Mouse (Mus musculus): ENCODE measurements around the gene Map3k21.

Map3k21 gene

GRCm38 (mm10) chr8:125910365-125911228 lies at the start of gene Map3k21:
TSS of gene Map3k21 (plus strand) at chr8:125910450.
- DNase-seq (ENCODE audit: low spot score), result no peak

DNA sequence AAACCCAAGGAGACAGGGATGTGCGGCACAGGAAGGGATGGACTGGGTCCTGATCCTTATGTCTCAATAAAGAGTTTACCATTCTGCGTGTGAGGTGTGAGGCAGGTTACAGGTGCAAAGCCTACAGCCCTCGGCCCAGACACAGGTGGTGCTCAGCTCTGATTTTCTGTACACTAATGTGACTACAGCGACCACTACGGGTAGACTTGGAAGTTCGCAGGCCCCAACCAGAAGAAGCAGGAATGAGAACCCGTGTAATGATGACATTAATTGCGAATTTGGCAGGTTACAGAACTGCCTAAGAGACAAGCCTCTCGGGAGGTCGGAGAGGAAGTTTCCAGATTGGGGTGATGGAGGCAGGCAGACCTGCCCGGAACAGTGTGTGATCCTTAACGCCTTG lies 44.1 kb upstream of the Map3k21 start:
- DNase-seq (ENCODE audit: low spot score), result no peak

DNA sequence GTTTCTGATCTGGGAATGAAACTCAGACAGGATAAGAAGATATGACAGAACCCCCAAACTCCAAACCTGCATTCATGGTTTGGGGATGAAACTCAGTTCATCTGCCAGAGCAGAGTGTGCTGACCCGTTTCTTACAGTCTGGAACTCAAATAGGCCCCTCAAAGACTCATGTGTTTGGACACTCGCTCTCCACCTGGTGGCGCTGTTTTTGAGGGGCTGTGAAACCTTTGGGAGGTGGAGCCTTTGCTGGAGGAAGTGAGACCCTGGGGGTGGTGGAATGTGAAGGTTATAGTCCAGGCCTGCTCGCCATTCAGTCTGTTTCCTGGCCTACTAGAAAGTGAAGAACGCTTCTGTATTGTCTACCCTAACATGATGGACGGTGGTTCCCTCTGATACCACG lies 41.7 kb upstream of the Map3k21 start:
- DNase-seq (ENCODE audit: low spot score), result no peak

DNA sequence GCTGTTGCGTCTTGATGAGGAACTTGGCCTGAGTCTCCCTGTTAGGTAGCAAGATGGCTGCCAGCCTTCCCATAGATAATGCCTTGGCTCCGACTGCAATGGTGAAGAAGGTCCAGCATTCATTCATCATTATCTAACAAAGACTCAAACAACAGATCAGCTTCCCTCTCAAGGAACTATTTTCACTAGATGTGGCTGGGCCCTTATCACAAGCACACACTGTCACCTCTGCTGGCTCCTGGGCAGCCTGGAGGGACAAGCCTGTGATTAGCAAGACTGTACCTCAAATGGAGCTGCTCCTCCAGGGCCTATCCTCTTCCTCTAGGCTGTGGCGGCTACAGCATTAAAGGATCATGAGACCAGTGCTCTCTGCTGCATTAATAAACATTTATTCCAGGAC lies 40.5 kb upstream of the Map3k21 start:
- peak; percentile 10 for DNase-seq (ENCODE audit: low spot score)

- no peak for DNase-seq (ENCODE audit: low spot score)
Observed at GRCm38 (mm10) chr8:125870179-125870702, 40.0 kb upstream of the Map3k21 start.

DNA sequence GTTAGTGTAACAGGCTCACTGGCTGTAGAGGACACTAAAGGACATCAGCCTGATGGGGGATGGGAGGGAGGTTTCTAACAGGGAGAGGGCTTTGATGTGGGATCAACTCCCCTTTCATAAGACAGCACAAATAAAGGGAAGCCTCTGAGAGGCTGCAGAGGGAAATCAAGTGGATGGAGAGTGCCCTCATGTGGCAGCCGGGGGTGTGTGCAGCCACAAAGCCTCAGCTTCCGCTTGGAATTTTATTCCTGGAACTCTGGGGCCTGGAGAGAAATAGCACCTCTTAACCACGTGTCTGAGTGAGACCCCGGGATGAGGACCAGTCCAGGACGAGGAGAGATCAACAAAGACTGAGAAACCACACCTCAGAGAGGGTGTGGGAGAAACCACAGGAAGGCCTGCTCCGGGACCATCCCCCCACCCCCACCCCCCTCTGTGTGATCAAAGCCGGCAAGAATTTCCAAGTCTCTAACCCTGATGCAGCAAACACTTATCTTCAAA lies 39.4 kb upstream of the Map3k21 start:
- DNase-seq (ENCODE audit: low spot score), result peak; percentile 17

- DNase-seq (ENCODE audit: low spot score), result no peak
Observed at GRCm38 (mm10) chr8:125872501-125873249, 37.6 kb upstream of the Map3k21 start.

- no peak for DNase-seq (ENCODE audit: low spot score)
Observed at GRCm38 (mm10) chr8:125873250-125873534, 37.1 kb upstream of the Map3k21 start.

GRCm38 (mm10) chr8:125880447-125880846 lies 29.8 kb upstream of the Map3k21 start:
- DNase-seq (ENCODE audit: low spot score), result no peak

DNA sequence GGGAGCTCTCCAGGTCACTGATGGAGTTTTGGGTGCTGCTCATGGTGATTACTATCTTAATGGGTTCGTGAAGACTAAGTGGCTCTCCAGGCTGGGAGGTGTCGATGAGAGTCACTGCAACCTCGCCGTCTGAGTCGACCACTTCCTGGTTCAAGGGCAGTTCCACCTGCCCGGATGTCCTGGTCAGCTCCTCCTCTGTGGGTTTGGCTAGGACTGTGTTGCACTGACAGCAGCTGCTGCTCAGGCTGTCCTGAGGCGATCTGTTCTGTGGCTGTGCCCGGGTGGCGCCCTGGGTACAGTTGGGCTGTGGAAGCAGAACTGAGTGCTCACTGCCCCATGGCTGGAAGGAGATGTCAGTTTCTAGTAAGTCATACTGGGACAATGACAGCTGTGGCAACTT lies 22.7 kb upstream of the Map3k21 start:
- DNase-seq (ENCODE audit: low spot score), result no peak

DNA sequence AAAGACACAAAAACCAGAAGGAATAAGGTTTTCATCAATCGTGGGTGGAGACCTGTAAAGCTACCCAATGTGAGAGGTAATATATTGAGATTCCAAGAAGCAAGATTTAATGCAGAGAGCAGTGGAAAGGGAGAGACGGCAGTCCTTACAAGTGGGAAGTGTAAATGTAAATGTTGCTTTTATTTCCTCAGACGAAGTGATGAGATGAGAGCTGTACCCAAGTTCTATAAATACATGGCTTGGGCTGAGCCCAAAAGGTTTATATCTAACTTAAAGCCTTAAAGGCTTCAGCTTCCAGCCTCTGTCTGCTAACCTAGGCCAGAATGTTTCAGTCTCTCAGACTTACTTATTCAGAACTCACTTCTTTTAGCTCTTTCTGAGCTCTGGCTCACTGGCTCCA lies 20.3 kb upstream of the Map3k21 start:
- DNase-seq (ENCODE audit: low spot score), result no peak

GRCm38 (mm10) chr8:125897388-125897787 lies 12.9 kb upstream of the Map3k21 start:
- no peak for DNase-seq (ENCODE audit: low spot score)

- DNase-seq (ENCODE audit: low spot score), result no peak
Observed at GRCm38 (mm10) chr8:125897868-125898788, 12.1 kb upstream of the Map3k21 start, which contains the start of gene Pcnx2. TSS of gene Pcnx2 (minus strand) at chr8:125898317.

GRCm38 (mm10) chr8:125898899-125899298 lies 11.4 kb upstream of the Map3k21 start:
- DNase-seq (ENCODE audit: low spot score), result peak; percentile 36

DNA sequence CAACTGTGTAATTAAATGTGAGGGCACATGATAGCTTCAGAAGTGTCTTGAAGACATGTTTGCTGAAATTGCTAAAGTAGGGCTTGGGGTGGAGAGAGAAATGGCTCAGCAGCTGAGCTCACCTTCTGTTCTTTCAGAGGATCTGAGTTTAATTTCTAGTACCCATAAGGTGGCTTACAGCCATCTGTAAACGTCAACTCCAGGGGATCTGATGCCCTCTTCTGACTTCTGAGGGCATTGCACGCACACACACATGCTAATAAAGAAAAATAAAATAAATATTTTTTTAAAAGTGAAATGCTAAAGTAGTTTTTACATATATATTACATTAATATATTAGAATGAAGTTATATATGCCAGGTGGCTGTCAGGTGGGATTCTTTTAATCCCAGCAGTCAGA lies 9.1 kb upstream of the Map3k21 start:
- no peak for DNase-seq (ENCODE audit: low spot score)

DNA sequence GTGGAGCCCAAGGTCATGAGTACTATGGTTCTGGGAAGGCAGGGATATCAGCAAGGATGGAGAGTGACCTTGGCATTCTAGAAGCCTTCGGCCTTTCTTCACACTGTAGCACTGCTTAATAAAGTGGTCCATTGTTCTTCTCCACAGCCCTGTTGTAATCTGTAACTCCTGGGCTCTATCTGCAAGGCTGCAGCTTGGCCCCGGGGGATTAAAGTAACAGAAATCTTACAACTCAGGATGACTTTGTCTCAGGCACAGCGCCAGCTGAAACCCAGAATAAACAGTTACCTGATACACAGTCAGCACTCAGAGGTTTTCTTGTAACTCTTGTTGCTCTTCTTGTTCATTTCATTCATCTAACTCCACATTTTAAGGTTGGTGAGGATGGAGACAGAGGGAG lies 7.7 kb upstream of the Map3k21 start:
- DNase-seq (ENCODE audit: low spot score), result no peak

GRCm38 (mm10) chr8:125905341-125905740 lies 4.9 kb upstream of the Map3k21 start:
- DNase-seq (ENCODE audit: low spot score), result no peak

- no peak for DNase-seq (ENCODE audit: low spot score)
Observed at GRCm38 (mm10) chr8:125907311-125907710, 2.9 kb upstream of the Map3k21 start.

GRCm38 (mm10) chr8:125909661-125910364 lies 437 bp upstream of the Map3k21 start:
- no peak for DNase-seq (ENCODE audit: low spot score)

- no peak for DNase-seq (ENCODE audit: low spot score)
Observed at GRCm38 (mm10) chr8:125911229-125911580, 955 bp downstream of the Map3k21 start.

GRCm38 (mm10) chr8:125913206-125913605 lies 3.0 kb downstream of the Map3k21 start:
- DNase-seq (ENCODE audit: low spot score), result no peak
